Mouse (Mus musculus) liver, adult 2 months (tissue): ENCODE measurements around the gene Elovl7. TPM values are rescaled to one million over a fixed set of nuclear protein-coding genes. Genes with fewer than 3 reads are reported as not detected.

Experiments
- DNase-seq: peaks from one replicate; pipeline ENCODE4 v3.0.0-alpha.2; 2011; ENCODE audit warnings: low read depth, low spot score; ENCODE audit errors: extremely low read depth
- H3K27ac ChIP-seq: fragments of 200-500 bp; replicated peaks from 2 replicates; pipeline ENCODE4 v1.5.1; 2012; ENCODE audit warnings: low read depth, mild to moderate bottlenecking, control low read depth, inconsistent platforms, low read length; ENCODE audit not compliant: insufficient read depth
- H3K27me3 ChIP-seq: fragments of 200-500 bp; 2 replicates; pipeline ENCODE4 v1.6.1; 2012; ENCODE audit warnings: mild to moderate bottlenecking, moderate library complexity, low read length, inconsistent platforms; ENCODE audit not compliant: control insufficient read depth, insufficient read depth
- H3K36me3 ChIP-seq: fragments of 200-500 bp; 2 replicates; pipeline ENCODE4 v1.6.1; 2012; ENCODE audit warnings: low read length, inconsistent platforms; ENCODE audit not compliant: control insufficient read depth, insufficient read depth
- H3K4me1 ChIP-seq: fragments of 200-500 bp; 2 replicates; pipeline ENCODE4 v1.6.1; 2011; ENCODE audit warnings: low read length; ENCODE audit not compliant: control insufficient read depth, insufficient read depth
- H3K4me3 ChIP-seq: fragments of 200-500 bp; 2 replicates; pipeline ENCODE4 v1.5.1; 2011; ENCODE audit warnings: low read depth, mild to moderate bottlenecking, control low read depth, low read length, moderate library complexity; ENCODE audit not compliant: insufficient read depth
- H3K79me2 ChIP-seq: fragments of 200-500 bp; 2 replicates; pipeline ENCODE4 v1.6.1; 2012; ENCODE audit warnings: inconsistent platforms, mild to moderate bottlenecking, low read length, moderate library complexity; ENCODE audit not compliant: control insufficient read depth, insufficient read depth
- H3K9ac ChIP-seq: fragments of 200-500 bp; 2 replicates; pipeline ENCODE4 v1.6.1; 2012; ENCODE audit warnings: low read depth, mild to moderate bottlenecking, control low read depth, inconsistent platforms, low read length
- CTCF ChIP-seq: fragments of 200-500 bp; IDR thresholded peaks from 2 replicates; pipeline ENCODE4 v1.5.1; 2011; ENCODE audit warnings: low read depth, low read length, control low read depth
- POLR2A ChIP-seq: fragments of 200-500 bp; IDR thresholded peaks from 2 replicates; pipeline ENCODE4 v1.6.1; 2011; ENCODE audit warnings: low read length, control low read depth; ENCODE audit not compliant: insufficient read depth; ENCODE audit errors: extremely low read depth
- WGBS: fragments of 180-500 bp; shearing (Covaris S2); methylation state at CpG from one replicate; pipeline ENCODE4 v1.1.7; 2018; 5-methylcytosine and 5-hydroxymethylcytosine counted together
- polyA plus RNA-seq: library from polyadenylated mRNA; depleted of rRNA; stranded (reverse); fragments of >200 nt; gene quantifications from 2 replicates; pipeline ENCODE4 v1.2.3, GENCODE M21; 2012
- total RNA-seq: library from RNA; depleted of rRNA; stranded (reverse); fragments of >200 nt; gene quantifications from 2 replicates; pipeline ENCODE4 v1.2.3, GENCODE M21; 2014

Elovl7 gene
- total and polyA plus RNA-seq, 2 experiments = 0.05 to 0.09 TPM

- Histone ChIP-seq H3K9ac (no peak overlapping the region), H3K27me3 (no peaks in the 10 kb centered on the region), H3K36me3 (no peaks in the 10 kb centered on the region), H3K79me2 (no peaks in the 10 kb centered on the region), H3K4me1 (no peaks in the 10 kb centered on the region), H3K4me3 (no peak overlapping the region), H3K27ac (no peak overlapping the region)
- DNase-seq = no peak
- 86% methylated on average over 11 of the region's 11 CpGs for WGBS
- no peak for TF ChIP-seq CTCF
- TF ChIP-seq POLR2A = no peak
These were observed 31.0 kb downstream of the Elovl7 start for GRCm38 (mm10) chr13:108245086-108245697.

- no peaks in the 10 kb centered on the region for H3K4me1 ChIP-seq
- 86% methylated on average over 5 of the region's 5 CpGs for WGBS
- TF ChIP-seq POLR2A (no peak), CTCF (no peak)
- H3K27me3 ChIP-seq = no peaks in the 10 kb centered on the region
- H3K9ac ChIP-seq = no peak overlapping the region
- no peaks in the 10 kb centered on the region for H3K79me2 ChIP-seq
- H3K27ac ChIP-seq = no peak overlapping the region
- no peaks in the 10 kb centered on the region for H3K36me3 ChIP-seq
- no peak overlapping the region for H3K4me3 ChIP-seq
- DNase-seq = no peak
These were observed 36.9 kb downstream of the Elovl7 start for GRCm38 (mm10) chr13:108251106-108251505.

GRCm38 (mm10) chr13:108253977-108254376, 39.8 kb downstream of the Elovl7 start:
- H3K79me2 ChIP-seq = no peaks in the 10 kb centered on the region
- no peak overlapping the region for H3K4me3 ChIP-seq
- WGBS = 85% methylated on average over 5 of the region's 5 CpGs
- TF ChIP-seq CTCF (no peak), POLR2A (no peak)
- H3K9ac ChIP-seq = no peak overlapping the region
- no peaks in the 10 kb centered on the region for H3K27me3 ChIP-seq
- no peaks in the 10 kb centered on the region for H3K4me1 ChIP-seq
- DNase-seq = no peak
- H3K36me3 ChIP-seq = no peaks in the 10 kb centered on the region
- H3K27ac ChIP-seq = no peak overlapping the region

- WGBS = 68% methylated on average over 8 of the region's 8 CpGs
- Histone ChIP-seq H3K27ac (no peak overlapping the region), H3K4me3 (no peak overlapping the region), H3K4me1 (no peaks in the 10 kb centered on the region), H3K79me2 (no peaks in the 10 kb centered on the region), H3K36me3 (no peaks in the 10 kb centered on the region), H3K27me3 (no peaks in the 10 kb centered on the region), H3K9ac (no peak overlapping the region)
- TF ChIP-seq CTCF (no peak), POLR2A (no peak)
- no peak for DNase-seq
These were observed 48.8 kb downstream of the Elovl7 start for GRCm38 (mm10) chr13:108263042-108263441.

- Histone ChIP-seq H3K36me3 (no peaks in the 10 kb centered on the region), H3K27me3 (no peaks in the 10 kb centered on the region), H3K4me1 (no peaks in the 10 kb centered on the region), H3K4me3 (no peak overlapping the region), H3K9ac (no peak overlapping the region), H3K27ac (no peak overlapping the region), H3K79me2 (no peaks in the 10 kb centered on the region)
- 89% methylated on average over 4 of the region's 4 CpGs for WGBS
- DNase-seq = no peak
- TF ChIP-seq CTCF = no peak
- TF ChIP-seq POLR2A = no peak
These were observed 51.2 kb downstream of the Elovl7 start for GRCm38 (mm10) chr13:108265394-108265793.

- H3K27me3 ChIP-seq = no peaks in the 10 kb centered on the region
- WGBS = 60% methylated on average over 9 of the region's 9 CpGs
- H3K36me3 ChIP-seq = no peaks in the 10 kb centered on the region
- H3K4me1 ChIP-seq = no peaks in the 10 kb centered on the region
- H3K27ac ChIP-seq = no peak overlapping the region
- TF ChIP-seq POLR2A (no peak), CTCF (no peak)
- no peak for DNase-seq
- no peak overlapping the region for H3K9ac ChIP-seq
- no peaks in the 10 kb centered on the region for H3K79me2 ChIP-seq
- no peak overlapping the region for H3K4me3 ChIP-seq
These were observed 53.8 kb downstream of the Elovl7 start for GRCm38 (mm10) chr13:108267841-108268634.
